Mouse (Mus musculus): ENCODE measurements at regions not wholly inside any gene's neighbourhood (a gene's known extent, or its start where the extent isn't known, plus 50 kb on each side); places are given as distances from the start of the nearest gene placed in this dataset.

GRCm38 (mm10) chr3:101672943-101673342, 68.5 kb upstream of the Atp1a1 start:
- no peaks in the 10 kb centered on the region for H3K9me3 ChIP-seq (ENCODE audit: control insufficient read depth, low read length)
- no peak overlapping the region for H3K4me2 ChIP-seq (ENCODE audit: low read length)
- no peak overlapping the region for H3K4me3 ChIP-seq (ENCODE audit: low read length)
- H3K27ac ChIP-seq (ENCODE audit: low read depth, low read length): no peak overlapping the region
- H3K27me3 ChIP-seq (replicated peaks; ENCODE audit: control insufficient read depth, insufficient read depth, low read length): no peaks in the 10 kb centered on the region
- no peak for ATAC-seq
- no peak overlapping the region for H3K9ac ChIP-seq (ENCODE audit: low read depth, low read length)
- no peaks in the 10 kb centered on the region for H3K36me3 ChIP-seq (ENCODE audit: control insufficient read depth, insufficient read depth, low read length)
- WGBS: 83% methylated on average over 4 of the region's 4 CpGs
- no peaks in the 10 kb centered on the region for H3K4me1 ChIP-seq (ENCODE audit: control insufficient read depth, insufficient read depth, low read depth, low read length)

DNA sequence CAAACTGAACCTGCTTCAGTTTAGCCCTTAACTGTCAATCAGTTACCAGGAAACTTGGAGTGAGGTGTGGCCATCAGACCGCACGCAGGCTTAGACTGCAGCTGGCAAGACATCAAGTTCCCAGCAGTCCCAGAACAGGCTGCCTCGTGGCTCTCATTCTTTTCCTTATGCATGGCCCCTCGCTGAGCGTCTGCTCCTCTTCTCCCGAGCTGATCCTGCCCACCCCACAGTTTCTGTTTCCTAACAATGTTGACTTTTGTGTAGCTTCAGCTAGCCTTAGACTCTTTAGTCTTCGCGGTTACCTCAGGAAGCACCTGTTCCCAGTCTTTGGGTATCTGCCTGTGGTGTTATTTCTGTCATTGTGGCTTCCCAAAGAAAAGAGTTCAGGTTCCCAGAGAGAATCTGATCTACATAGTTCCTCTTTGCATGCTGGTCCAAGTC, 66.1 kb upstream of the Atp1a1 start:
- whole genome bisulfite sequencing: 38% methylated on average over 8 of the region's 8 CpGs
- Histone ChIP-seq H3K9me3 (ENCODE audit: control insufficient read depth, low read length) (no peaks in the 10 kb centered on the region), H3K4me2 (ENCODE audit: low read length) (no peak overlapping the region), H3K4me3 (ENCODE audit: low read length) (no peak overlapping the region), H3K27ac (ENCODE audit: low read depth, low read length) (no peak overlapping the region), H3K36me3 (ENCODE audit: control insufficient read depth, insufficient read depth, low read length) (no peaks in the 10 kb centered on the region), H3K4me1 (ENCODE audit: control insufficient read depth, insufficient read depth, low read depth, low read length) (peaks cover 7% of the 10 kb centered on the region), H3K27me3 (replicated peaks; ENCODE audit: control insufficient read depth, insufficient read depth, low read length) (no peaks in the 10 kb centered on the region), H3K9ac (ENCODE audit: low read depth, low read length) (no peak overlapping the region)
- ATAC-seq: no peak

- Histone ChIP-seq H3K9me3 (ENCODE audit: control insufficient read depth, low read length) (no peaks in the 10 kb centered on the region), H3K4me1 (ENCODE audit: control insufficient read depth, insufficient read depth, low read depth, low read length) (peaks cover 7% of the 10 kb centered on the region), H3K27me3 (replicated peaks; ENCODE audit: control insufficient read depth, insufficient read depth, low read length) (no peaks in the 10 kb centered on the region), H3K4me3 (ENCODE audit: low read length) (no peak overlapping the region), H3K36me3 (ENCODE audit: control insufficient read depth, insufficient read depth, low read length) (no peaks in the 10 kb centered on the region), H3K4me2 (ENCODE audit: low read length) (no peak overlapping the region), H3K27ac (ENCODE audit: low read depth, low read length) (no peak overlapping the region), H3K9ac (ENCODE audit: low read depth, low read length) (no peak overlapping the region)
- 93% methylated on average over 3 of the region's 3 CpGs for WGBS
- no peak for ATAC-seq
Measured at GRCm38 (mm10) chr3:101669743-101670142, 65.3 kb upstream of the Atp1a1 start.

GRCm38 (mm10) chr3:101667767-101668387, 63.4 kb upstream of the Atp1a1 start:
- H3K4me2 ChIP-seq (ENCODE audit: low read length): no peak overlapping the region
- H3K4me3 ChIP-seq (ENCODE audit: low read length): no peak overlapping the region
- H3K9me3 ChIP-seq (ENCODE audit: control insufficient read depth, low read length): no peaks in the 10 kb centered on the region
- no peak for ATAC-seq
- WGBS: 56% methylated on average over 10 of the region's 10 CpGs
- H3K27me3 ChIP-seq (replicated peaks; ENCODE audit: control insufficient read depth, insufficient read depth, low read length): no peaks in the 10 kb centered on the region
- H3K4me1 ChIP-seq (ENCODE audit: control insufficient read depth, insufficient read depth, low read depth, low read length): peaks cover 7% of the 10 kb centered on the region
- H3K27ac ChIP-seq (ENCODE audit: low read depth, low read length): no peak overlapping the region
- 0 out of 2 replicates have a peak overlapping the region, but pooled peaks have one; percentile 11 for H3K9ac ChIP-seq (ENCODE audit: low read depth, low read length)
- no peaks in the 10 kb centered on the region for H3K36me3 ChIP-seq (ENCODE audit: control insufficient read depth, insufficient read depth, low read length)

- H3K9me3 ChIP-seq (ENCODE audit: control insufficient read depth, low read length): no peaks in the 10 kb centered on the region
- no peak for ATAC-seq
- no peaks in the 10 kb centered on the region for H3K36me3 ChIP-seq (ENCODE audit: control insufficient read depth, insufficient read depth, low read length)
- 34% methylated on average over 4 of the region's 4 CpGs for WGBS
- H3K4me3 ChIP-seq (ENCODE audit: low read length): no peak overlapping the region
- H3K9ac ChIP-seq (ENCODE audit: low read depth, low read length): 0 out of 2 replicates have a peak overlapping the region, but pooled peaks have one; percentile 11
- no peak overlapping the region for H3K27ac ChIP-seq (ENCODE audit: low read depth, low read length)
- H3K4me1 ChIP-seq (ENCODE audit: control insufficient read depth, insufficient read depth, low read depth, low read length): peaks cover 7% of the 10 kb centered on the region
- no peak overlapping the region for H3K4me2 ChIP-seq (ENCODE audit: low read length)
- no peaks in the 10 kb centered on the region for H3K27me3 ChIP-seq (replicated peaks; ENCODE audit: control insufficient read depth, insufficient read depth, low read length)
Measured at GRCm38 (mm10) chr3:101667186-101667585, 62.7 kb upstream of the Atp1a1 start.

GRCm38 (mm10) chr3:101666583-101666982, 62.1 kb upstream of the Atp1a1 start:
- Histone ChIP-seq H3K27ac (ENCODE audit: low read depth, low read length) (no peak overlapping the region), H3K4me2 (ENCODE audit: low read length) (no peak overlapping the region), H3K9me3 (ENCODE audit: control insufficient read depth, low read length) (no peaks in the 10 kb centered on the region), H3K4me3 (ENCODE audit: low read length) (no peak overlapping the region), H3K36me3 (ENCODE audit: control insufficient read depth, insufficient read depth, low read length) (no peaks in the 10 kb centered on the region), H3K9ac (ENCODE audit: low read depth, low read length) (no peak overlapping the region), H3K27me3 (replicated peaks; ENCODE audit: control insufficient read depth, insufficient read depth, low read length) (no peaks in the 10 kb centered on the region), H3K4me1 (ENCODE audit: control insufficient read depth, insufficient read depth, low read depth, low read length) (peaks cover 7% of the 10 kb centered on the region)
- whole genome bisulfite sequencing: 91% methylated on average over 8 of the region's 8 CpGs
- no peak for ATAC-seq

- Histone ChIP-seq H3K27me3 (replicated peaks; ENCODE audit: control insufficient read depth, insufficient read depth, low read length) (no peaks in the 10 kb centered on the region), H3K4me2 (ENCODE audit: low read length) (no peak overlapping the region), H3K9me3 (ENCODE audit: control insufficient read depth, low read length) (no peaks in the 10 kb centered on the region), H3K36me3 (ENCODE audit: control insufficient read depth, insufficient read depth, low read length) (no peaks in the 10 kb centered on the region), H3K9ac (ENCODE audit: low read depth, low read length) (no peak overlapping the region), H3K27ac (ENCODE audit: low read depth, low read length) (peak overlapping the region; percentile 70), H3K4me1 (ENCODE audit: control insufficient read depth, insufficient read depth, low read depth, low read length) (peaks cover 16% of the 10 kb centered on the region), H3K4me3 (ENCODE audit: low read length) (no peak overlapping the region)
- ATAC-seq: peak; percentile 92
- WGBS: 37% methylated on average over 9 of the region's 9 CpGs
Measured at GRCm38 (mm10) chr3:101661184-101661992, 56.9 kb upstream of the Atp1a1 start.

DNA sequence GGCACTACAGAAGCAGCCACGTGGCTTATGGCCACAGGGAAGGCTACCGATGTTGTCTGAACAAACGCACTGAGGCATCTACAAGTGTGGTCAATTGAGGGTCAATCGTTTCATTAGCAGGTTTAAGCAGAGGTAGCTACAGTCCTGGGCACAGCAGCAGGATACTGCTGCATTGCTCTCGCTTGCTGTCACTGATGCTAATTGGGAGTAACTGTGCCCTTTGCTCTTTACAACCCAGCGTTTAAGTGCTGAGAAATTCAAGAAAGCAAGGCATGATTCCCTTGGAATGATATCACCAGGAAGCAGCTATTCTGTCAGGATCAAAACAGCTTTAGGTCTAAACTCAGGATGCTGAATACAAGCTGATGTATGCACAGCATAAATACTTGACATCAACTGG, 56.2 kb upstream of the Atp1a1 start:
- Histone ChIP-seq H3K9ac (ENCODE audit: low read depth, low read length) (no peak overlapping the region), H3K4me3 (ENCODE audit: low read length) (no peak overlapping the region), H3K4me1 (ENCODE audit: control insufficient read depth, insufficient read depth, low read depth, low read length) (peaks cover 16% of the 10 kb centered on the region), H3K36me3 (ENCODE audit: control insufficient read depth, insufficient read depth, low read length) (no peaks in the 10 kb centered on the region), H3K4me2 (ENCODE audit: low read length) (no peak overlapping the region), H3K27me3 (replicated peaks; ENCODE audit: control insufficient read depth, insufficient read depth, low read length) (no peaks in the 10 kb centered on the region), H3K9me3 (ENCODE audit: control insufficient read depth, low read length) (no peaks in the 10 kb centered on the region), H3K27ac (ENCODE audit: low read depth, low read length) (peak overlapping the region; percentile 70)
- 31% methylated on average over 6 of the region's 6 CpGs for WGBS
- ATAC-seq: peak; percentile 34

- 0 out of 2 replicates have a peak, but pooled peaks have one; percentile 3 for ATAC-seq
- H3K4me3 ChIP-seq (ENCODE audit: low read length): no peak overlapping the region
- H3K9ac ChIP-seq (ENCODE audit: low read depth, low read length): no peak overlapping the region
- no peaks in the 10 kb centered on the region for H3K9me3 ChIP-seq (ENCODE audit: control insufficient read depth, low read length)
- H3K4me2 ChIP-seq (ENCODE audit: low read length): no peak overlapping the region
- H3K27ac ChIP-seq (ENCODE audit: low read depth, low read length): peak overlapping the region; percentile 70
- peaks cover 16% of the 10 kb centered on the region for H3K4me1 ChIP-seq (ENCODE audit: control insufficient read depth, insufficient read depth, low read depth, low read length)
- H3K36me3 ChIP-seq (ENCODE audit: control insufficient read depth, insufficient read depth, low read length): no peaks in the 10 kb centered on the region
- H3K27me3 ChIP-seq (replicated peaks; ENCODE audit: control insufficient read depth, insufficient read depth, low read length): no peaks in the 10 kb centered on the region
- WGBS: 83% methylated on average over 4 of the region's 4 CpGs
Measured at GRCm38 (mm10) chr3:101660176-101660575, 55.7 kb upstream of the Atp1a1 start.

Measured in hindbrain, embryonic 16.5 days (tissue).